Mouse (Mus musculus) brown adipose tissue, adult 24 weeks (tissue): ENCODE data around the gene Gjc2. TPM values are rescaled to one million over a fixed set of nuclear protein-coding genes. Genes with fewer than 3 reads are reported as not detected.

Source experiments
- H3K27ac ChIP-seq: fragments of 200-500 bp; replicated peaks from 2 replicates; pipeline ENCODE4 v1.5.1; 2012; ENCODE audit warnings: low read depth, mild to moderate bottlenecking, low read length
- H3K4me1 ChIP-seq: fragments of 200-500 bp; 2 replicates; pipeline ENCODE4 v1.6.1; 2012; ENCODE audit warnings: low read length, mixed read lengths; ENCODE audit not compliant: control insufficient read depth, insufficient read depth, insufficient read length
- H3K4me3 ChIP-seq: fragments of 200-500 bp; 2 replicates; pipeline ENCODE4 v1.5.1; 2012; ENCODE audit warnings: low read depth, mild to moderate bottlenecking, low read length, moderate library complexity; ENCODE audit not compliant: insufficient read depth
- polyA plus RNA-seq: library from polyadenylated mRNA; stranded (reverse); fragments of >200 nt; gene quantifications from 2 replicates; pipeline ENCODE4 v1.2.4, GENCODE M21; 2012; ENCODE audit not compliant: missing spikeins, insufficient read depth, insufficient read length

Gene Gjc2
- polyA plus RNA-seq, 1 experiment: not detected

DNA sequence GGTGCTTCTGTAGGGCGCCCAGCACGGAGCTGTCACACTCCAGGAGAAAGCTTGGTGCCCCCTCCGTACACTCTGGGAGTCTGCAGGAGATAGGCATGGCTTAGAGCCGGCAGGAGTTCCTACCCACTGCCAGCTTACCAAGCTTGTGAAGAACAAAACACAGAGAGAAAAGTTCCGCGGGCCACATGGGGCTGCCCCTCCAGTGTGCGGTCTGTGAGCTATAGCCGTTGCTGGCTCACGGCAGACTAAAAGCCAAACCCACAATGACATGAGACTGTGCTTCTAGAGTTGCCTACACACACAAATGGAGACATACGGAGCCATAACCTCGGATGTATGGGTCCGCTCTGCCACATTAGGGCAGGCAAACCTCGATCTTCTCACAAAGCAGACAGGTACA lies 23.9 kb downstream of the Gjc2 start:
- no peak overlapping the region for H3K27ac ChIP-seq
- H3K4me3 ChIP-seq: no peak overlapping the region
- peaks cover 7% of the 10 kb centered on the region for H3K4me1 ChIP-seq

DNA sequence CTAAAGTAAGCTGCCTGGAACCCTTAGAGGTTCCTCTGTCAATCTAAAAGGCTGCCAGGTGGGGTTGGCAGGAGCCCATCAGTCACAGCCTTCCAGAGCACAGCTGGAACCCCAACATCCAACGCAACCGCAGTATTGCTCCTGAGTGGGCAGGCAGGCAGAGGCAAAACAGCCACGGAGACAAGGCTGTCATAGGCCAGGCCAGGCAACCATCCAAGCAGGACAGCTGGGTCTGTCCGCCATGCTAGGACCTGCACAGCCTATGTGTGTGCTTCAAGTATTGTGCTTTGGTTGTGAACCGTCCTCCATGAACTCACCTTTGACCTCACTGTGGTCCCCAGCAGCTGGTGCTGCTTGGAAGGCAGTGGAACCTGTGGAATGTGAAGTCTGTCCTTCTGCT lies 27.1 kb downstream of the Gjc2 start:
- no peak overlapping the region for H3K4me3 ChIP-seq
- H3K4me1 ChIP-seq: no peaks in the 10 kb centered on the region
- H3K27ac ChIP-seq: no peak overlapping the region

DNA sequence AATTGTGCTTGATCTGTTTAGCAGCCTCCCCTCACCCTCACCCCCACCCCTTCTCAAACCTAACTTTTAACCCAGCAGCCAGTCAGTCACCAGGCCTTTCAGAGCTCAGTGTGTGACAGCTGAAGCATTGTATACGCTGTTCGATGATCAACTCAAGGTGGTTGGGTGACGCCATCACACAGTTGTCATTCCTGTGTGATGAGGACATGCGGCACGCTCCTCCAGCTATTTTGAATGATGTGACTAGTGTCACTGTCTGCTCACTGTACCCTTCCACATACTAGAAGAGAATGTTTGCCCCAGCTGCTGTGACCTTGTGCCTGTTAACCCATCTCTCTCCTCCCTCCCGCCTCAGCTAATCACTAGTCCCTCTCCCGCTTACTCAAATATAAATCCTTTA lies 28.8 kb downstream of the Gjc2 start:
- Histone ChIP-seq H3K4me3 (no peak overlapping the region), H3K27ac (no peak overlapping the region), H3K4me1 (no peaks in the 10 kb centered on the region; the same call in 1 of the 2 replicates)

DNA sequence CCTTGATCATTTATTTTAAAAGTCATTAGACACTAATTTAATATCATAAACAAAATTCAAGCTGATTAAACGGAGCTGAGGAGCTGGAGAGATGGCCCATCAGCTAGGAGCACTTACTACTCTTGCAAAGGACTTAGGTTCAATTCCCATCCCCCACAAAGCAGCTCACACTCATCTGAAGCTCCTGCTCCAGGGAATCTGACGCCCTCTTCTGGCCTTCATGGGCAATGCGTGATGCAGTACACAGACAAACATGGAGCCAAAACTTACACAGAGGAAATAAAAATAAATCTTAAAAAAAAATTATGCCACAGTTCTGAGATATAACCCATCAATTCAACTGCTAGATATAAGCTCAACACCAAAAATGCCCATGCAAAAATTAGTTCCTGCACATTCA lies 31.3 kb downstream of the Gjc2 start:
- Histone ChIP-seq H3K4me1 (no peaks in the 10 kb centered on the region; the same call in 1 of the 2 replicates), H3K27ac (no peak overlapping the region), H3K4me3 (no peak overlapping the region)

DNA sequence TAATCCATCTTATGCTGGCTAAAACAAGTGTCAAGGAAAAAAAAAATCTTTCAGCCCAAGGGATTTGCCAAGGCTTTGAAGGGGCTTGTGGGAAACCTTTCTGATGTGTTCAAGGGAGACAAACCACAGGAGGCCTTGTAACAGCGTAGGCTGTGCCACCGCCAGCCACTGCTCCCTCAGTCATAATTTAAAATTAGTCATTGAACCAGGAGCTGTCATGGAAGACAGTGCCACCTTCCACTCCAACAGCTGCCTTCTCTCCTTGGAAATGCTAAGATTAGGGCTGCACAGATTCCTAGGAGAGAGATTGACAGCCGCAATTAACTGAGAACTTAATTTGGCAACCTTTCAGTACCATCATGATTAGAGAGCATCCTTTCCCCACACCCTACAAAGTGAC lies 33.7 kb downstream of the Gjc2 start:
- Histone ChIP-seq H3K4me3 (no peak overlapping the region), H3K27ac (no peak overlapping the region), H3K4me1 (no peaks in the 10 kb centered on the region; the same call in 1 of the 2 replicates)

DNA sequence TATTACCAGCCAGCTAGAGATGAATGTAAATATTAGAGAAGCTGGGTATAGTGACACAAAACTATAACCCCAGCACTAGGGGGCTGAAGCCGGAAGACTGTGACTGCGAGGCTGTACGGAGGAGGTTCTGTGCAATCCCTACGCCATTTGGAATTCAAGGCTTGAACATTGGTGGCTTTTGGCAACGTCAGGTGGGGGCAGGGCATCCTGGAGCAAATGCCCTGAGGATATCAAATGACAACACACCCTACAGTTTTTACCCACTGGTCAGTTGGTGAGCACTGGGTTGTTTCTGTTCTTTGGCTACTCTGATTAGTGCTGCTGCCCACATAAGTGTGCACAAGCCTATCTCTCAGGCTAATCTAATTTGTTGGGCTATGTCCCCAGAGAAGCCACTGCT lies 40.1 kb downstream of the Gjc2 start:
- no peak overlapping the region for H3K27ac ChIP-seq
- no peak overlapping the region for H3K4me3 ChIP-seq
- no peaks in the 10 kb centered on the region for H3K4me1 ChIP-seq

DNA sequence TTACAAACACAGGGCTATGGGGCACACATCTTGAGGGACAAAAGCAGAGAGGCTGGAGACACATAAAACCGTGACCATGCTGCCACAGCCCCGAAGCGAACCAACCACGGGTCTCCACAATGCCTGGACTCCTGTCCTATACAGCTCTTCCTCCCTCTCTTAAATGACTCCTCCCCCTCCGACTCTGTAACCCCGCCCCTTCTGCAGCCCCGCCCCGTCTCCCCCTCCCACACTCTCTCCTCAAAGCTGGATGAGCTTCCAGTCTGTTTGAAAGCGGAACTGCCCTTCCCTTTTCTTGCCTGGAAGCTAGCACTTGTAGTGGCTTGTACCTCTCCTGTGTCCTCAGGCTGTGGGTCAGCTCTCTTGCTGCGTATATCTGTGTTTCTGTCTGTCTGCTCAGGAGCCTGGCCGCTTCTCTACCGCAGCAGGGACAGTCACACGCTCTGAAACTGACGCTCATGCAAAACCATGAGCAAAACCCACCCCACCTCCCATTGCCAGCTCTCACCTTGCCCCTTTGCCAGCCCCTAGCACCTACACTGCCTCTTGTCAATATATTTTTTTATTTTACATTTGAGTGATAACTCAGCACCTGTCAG lies 41.1 kb downstream of the Gjc2 start:
- H3K4me3 ChIP-seq: no peak overlapping the region
- H3K4me1 ChIP-seq: no peaks in the 10 kb centered on the region
- H3K27ac ChIP-seq: no peak overlapping the region

DNA sequence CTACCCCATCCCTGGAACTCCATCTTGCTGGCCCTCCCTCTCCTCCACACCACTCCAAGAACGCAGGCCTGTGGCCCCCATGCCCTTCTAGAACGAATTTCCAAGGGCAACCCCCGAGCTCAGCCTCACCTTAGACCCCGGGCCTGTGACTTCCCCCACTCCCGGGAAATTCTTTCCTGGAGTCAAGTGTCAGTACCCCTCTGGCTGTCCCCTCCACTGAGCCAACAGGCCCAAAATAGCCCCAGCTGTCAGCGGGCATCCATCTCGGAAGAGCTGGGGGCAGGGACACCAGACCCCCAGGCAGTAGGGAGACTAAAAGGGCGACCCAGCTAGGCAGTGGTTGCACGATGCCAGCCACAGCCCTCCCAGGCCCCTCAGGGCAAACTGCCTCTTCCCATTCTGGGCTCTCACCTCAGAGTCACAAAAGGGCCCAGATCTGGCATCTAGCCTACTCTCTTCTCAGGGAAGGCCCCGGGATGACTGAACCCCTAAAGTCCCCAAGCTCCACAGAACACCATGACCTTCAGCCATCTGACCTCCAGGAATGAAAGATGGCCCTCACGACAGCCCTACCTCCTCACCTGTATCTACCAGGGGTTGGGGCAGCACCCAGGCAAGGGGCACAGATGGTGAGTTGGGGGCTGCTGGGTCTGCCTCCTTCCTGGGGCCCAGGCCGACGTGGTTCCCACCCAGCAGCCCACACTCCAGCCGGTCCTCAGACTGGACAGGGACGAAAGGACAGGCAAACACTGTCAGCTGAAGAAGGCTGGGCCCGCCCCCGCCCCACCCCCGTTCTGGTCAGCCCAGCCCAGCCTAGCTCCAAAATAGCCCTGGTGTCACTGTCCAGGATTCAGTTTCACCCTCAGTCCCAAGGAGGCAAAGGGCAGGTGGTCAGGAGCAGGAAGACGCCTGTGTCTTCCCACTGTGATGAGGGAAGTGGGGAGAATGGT lies 44.2 kb downstream of the Gjc2 start:
- Histone ChIP-seq H3K4me1 (no peaks in the 10 kb centered on the region), H3K4me3 (no peak overlapping the region; the same call in 1 of the 2 replicates), H3K27ac (no peak overlapping the region)

DNA sequence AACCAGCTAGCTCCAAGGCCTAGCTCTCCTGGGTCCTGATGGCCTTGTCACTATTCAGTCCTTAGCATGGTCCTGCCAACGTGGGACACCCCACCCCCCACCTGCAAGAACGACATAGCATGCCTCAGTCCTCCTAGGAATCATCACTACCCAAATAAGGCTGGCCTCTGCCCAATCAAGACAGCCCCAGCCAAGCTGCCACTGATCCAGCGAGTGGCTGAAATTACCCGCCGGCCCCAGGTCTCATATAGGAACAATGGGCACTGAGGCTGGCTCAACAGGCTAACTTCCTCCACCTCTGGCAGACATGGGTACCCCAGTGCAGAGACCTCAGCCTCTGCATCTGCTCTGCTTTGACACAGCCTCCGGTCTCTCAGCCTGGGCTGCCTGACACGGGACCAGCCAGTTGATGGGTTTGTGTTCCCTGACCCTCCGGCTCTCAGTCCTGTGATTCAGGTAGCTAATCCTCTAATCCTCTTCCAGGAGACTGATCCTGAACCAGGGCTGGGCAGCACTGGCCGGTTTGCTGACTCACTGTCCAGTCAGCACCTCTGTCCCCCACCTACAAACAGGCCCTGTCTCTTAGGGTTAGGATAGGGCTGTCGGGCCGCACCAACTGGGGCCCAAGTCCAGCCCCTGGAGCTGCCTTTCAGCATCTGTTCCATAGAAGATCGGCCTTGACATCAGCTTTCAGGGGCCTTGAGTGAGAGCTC lies 45.9 kb downstream of the Gjc2 start:
- Histone ChIP-seq H3K4me1 (no peaks in the 10 kb centered on the region), H3K27ac (no peak overlapping the region), H3K4me3 (no peak overlapping the region)

DNA sequence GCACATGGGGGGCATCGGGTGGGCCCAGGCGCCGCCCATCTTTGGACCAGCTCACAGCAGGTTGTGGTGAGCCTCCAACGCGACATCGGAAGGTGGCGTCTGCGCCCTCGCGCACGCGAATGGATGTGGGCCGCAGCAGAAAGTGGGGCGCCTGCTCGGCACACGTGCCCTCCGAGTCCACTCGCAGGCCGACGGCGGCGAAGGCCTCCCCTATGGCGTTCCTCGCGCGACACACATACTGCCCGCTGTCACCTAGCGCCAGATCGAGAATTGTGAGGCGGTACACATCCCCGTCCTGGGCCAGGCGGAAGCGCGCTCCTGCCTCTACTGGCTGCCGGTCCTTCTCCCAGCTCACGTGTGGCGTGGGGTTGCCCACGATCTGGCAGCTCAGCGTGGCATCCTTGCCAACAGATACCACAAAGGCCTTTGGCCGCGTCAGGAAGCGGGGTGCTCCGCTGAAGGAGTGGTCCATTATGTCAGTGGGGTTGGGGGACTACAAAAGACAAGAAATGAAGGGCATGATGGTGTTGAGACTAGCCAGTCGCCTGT lies 47.0 kb downstream of the Gjc2 start, which contains the start of gene Obscn:
TSS of gene Obscn (minus strand) at position 499 of the 549 bp plus-strand sequence.
- no peaks in the 10 kb centered on the region for H3K4me1 ChIP-seq
- no peak within 1 kb of the TSS for H3K27ac ChIP-seq
- H3K4me3 ChIP-seq: no peak within 1 kb of the TSS

DNA sequence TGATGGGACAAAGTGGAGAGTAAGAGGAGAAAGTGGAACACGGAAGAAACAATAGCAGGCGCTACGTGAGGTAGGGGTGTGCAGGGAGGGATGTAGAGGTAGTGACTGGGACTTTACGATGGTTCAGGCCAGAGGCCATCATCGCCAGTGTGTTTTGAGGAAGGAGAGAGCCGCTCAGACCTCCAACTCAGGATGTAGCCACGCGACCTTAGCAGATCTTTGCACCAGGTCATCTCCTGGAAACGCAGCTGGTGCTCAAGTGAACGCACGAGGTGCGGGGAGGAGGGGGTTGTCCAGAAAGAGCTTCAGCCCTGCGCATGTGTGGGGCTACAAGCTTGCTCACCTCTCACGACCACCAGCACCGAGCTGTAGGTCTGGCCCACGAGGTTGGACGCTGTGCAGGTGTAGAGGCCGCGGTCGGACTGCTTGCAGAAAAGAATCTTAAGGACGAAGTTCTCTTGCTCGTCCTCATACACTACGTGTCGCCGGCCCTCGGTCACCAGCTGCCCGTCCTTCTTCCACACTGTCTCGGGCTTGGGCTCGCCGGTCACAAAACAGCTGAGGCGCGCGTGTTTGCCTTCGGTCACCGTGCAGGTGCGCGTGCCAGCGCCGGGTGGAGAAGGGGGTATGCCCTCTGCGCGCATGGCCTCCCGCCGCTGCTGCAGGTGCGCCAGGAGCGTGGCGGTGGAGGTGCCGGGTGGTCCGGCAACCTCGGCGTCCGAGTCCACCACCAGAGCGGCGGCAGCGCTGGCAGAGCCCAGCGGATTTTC lies 47.8 kb downstream of the Gjc2 start:
- Histone ChIP-seq H3K4me3 (no peak overlapping the region), H3K27ac (no peak overlapping the region), H3K4me1 (no peaks in the 10 kb centered on the region)

DNA sequence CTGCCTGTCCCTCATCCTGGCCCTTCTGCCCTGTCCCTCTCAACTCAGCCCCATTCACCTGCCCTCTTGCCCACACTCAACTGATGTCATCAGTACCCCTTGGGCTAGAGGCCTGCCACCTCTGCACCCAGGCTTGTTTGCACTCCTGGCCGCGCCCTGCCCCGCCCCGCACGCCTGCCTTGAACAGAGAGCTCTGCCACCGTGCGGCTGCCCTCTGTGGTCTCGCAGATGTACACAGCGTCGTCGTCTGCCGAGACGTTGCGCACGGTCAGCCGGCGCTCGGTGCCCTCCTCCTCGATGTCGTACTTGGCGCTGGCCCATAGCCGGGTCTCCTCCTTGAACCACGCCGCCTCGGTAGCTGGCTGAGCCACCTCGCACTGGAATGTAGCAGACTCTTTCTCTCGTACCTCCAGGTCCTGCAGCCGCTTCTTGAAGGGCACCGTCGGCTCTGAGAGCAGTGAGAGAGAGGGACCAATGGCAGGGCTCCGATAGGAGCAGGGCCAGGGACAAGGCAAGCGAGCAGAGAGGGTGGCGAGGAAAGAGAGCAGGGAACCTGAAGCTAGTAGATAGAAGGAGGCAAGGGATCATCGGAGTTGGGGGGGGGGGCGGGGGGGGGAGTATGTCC lies 48.5 kb downstream of the Gjc2 start:
- Histone ChIP-seq H3K4me3 (no peak overlapping the region), H3K27ac (no peak overlapping the region), H3K4me1 (no peaks in the 10 kb centered on the region)

DNA sequence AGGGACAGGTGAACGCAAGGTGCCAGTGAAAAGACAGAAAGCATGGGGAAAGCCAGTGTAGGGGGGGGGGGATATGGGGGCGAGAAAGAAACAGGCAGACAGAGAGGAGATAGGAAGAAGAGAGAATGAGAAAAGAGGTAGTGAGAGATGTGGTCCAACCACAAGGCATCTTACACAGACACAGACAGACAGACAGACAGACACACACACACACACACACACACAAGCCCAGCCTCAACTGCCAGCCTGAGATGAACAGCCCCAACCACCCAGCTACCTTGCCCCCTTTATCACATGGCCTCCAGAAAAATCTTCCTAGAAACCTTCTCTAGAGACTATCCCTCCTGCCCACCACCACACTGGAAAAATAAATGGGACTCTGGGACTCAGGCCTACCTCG lies 50.9 kb downstream of the Gjc2 start:
- no peak overlapping the region for H3K27ac ChIP-seq
- H3K4me3 ChIP-seq: no peak overlapping the region
- no peaks in the 10 kb centered on the region for H3K4me1 ChIP-seq

DNA sequence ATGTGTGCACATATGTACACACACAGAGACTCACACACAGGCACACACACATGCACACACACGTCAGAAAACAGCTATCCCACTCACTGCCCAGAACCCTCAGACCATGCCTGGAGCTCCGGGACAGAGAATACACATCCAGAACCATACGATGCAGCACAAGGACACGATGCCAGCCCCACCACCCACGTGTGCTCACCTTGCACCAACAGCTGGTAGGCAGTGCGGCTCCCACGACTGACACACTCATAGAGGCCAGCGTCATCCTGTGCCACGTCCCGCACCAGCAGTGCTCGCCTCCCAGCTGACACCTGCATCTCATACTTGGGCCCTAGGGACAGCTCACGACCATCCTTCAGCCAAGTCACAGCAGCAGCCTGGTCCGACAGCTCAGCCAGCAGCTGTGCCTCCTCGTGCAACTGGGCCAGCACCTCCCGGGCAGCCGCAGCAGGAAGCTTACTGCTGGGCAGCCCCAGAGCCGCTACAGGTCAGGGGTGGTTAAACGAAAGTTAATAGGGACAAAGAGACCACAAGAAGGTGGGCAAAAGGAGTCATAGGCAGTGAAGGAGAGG lies 51.6 kb downstream of the Gjc2 start:
- H3K4me1 ChIP-seq: no peaks in the 10 kb centered on the region
- H3K27ac ChIP-seq: no peak overlapping the region
- H3K4me3 ChIP-seq: no peak overlapping the region
